Mouse (Mus musculus) spleen, adult 2 months (tissue): ENCODE measurements around the gene Rassf5. TPM values are rescaled to one million over a fixed set of nuclear protein-coding genes. Genes with fewer than 3 reads are reported as not detected.

Source experiments
- DNase-seq, 2 experiments: peaks; one replicate each; pipeline versions ENCODE4 v3.0.0 to v3.0.0-alpha.2; 2012 to 2021; ENCODE audit warnings: low spot score in 2 of 2, low read depth in 1 of 2
- H3K27ac ChIP-seq: fragments of 200-500 bp; 2 replicates; pipeline ENCODE4 v1.5.1; 2012; ENCODE audit warnings: low read length, inconsistent platforms; ENCODE audit not compliant: insufficient read depth
- H3K27me3 ChIP-seq: fragments of 200-500 bp; 2 replicates; pipeline ENCODE4 v1.6.1; 2012; ENCODE audit warnings: mild to moderate bottlenecking, moderate library complexity, low read length, inconsistent platforms; ENCODE audit not compliant: control insufficient read depth, insufficient read depth
- H3K36me3 ChIP-seq: fragments of 200-500 bp; 2 replicates; pipeline ENCODE4 v1.6.1; 2012; ENCODE audit warnings: mild to moderate bottlenecking, low read length, inconsistent platforms; ENCODE audit not compliant: control insufficient read depth, insufficient read depth
- H3K4me1 ChIP-seq: fragments of 200-500 bp; 2 replicates; pipeline ENCODE4 v1.6.1; 2011; ENCODE audit warnings: inconsistent platforms; ENCODE audit not compliant: control insufficient read depth, insufficient read depth, insufficient read length
- H3K4me3 ChIP-seq: fragments of 200-500 bp; 2 replicates; pipeline ENCODE4 v1.5.1; 2011; ENCODE audit warnings: mild to moderate bottlenecking, inconsistent platforms; ENCODE audit not compliant: insufficient read depth, insufficient read length; ENCODE audit errors: extremely low read depth
- CTCF ChIP-seq: fragments of 200-500 bp; IDR thresholded peaks from 2 replicates; pipeline ENCODE4 v1.5.1; 2011; ENCODE audit warnings: mild to moderate bottlenecking, inconsistent platforms; ENCODE audit not compliant: insufficient read depth, insufficient read length, insufficient replicate concordance; ENCODE audit errors: extremely low read depth
- POLR2A ChIP-seq: fragments of 200-500 bp; IDR thresholded peaks from 2 replicates; pipeline ENCODE4 v1.6.1; 2011; ENCODE audit warnings: low read depth, low read length, inconsistent platforms
- WGBS: fragments of 180-500 bp; shearing (Covaris S2); methylation state at CpG from one replicate; pipeline ENCODE4 v1.1.7; 2018; 5-methylcytosine and 5-hydroxymethylcytosine counted together
- polyA plus RNA-seq: library from polyadenylated mRNA; depleted of rRNA; stranded (reverse); fragments of >200 nt; gene quantifications from 2 replicates; pipeline ENCODE4 v1.2.3, GENCODE M21; 2012

Gene Rassf5
- polyA plus RNA-seq, 1 experiment = 40.4 TPM

- H3K27me3 ChIP-seq = no peaks in the 10 kb centered on the region
- 65% methylated on average over 8 of the region's 8 CpGs for WGBS
- no peak for TF ChIP-seq POLR2A
- no peak for TF ChIP-seq CTCF
- no peak overlapping the region for H3K4me3 ChIP-seq
- peaks cover 42% of the 10 kb centered on the region; the same call in 1 of the 2 replicates for H3K4me1 ChIP-seq
- no peak for DNase-seq
- H3K36me3 ChIP-seq = peaks cover 17% of the 10 kb centered on the region
- no peak overlapping the region for H3K27ac ChIP-seq
Measured at GRCm38 (mm10) chr1:131184956-131185660, 60.0 kb downstream of the Rassf5 start.

- Histone ChIP-seq H3K4me3 (no peak overlapping the region), H3K36me3 (peaks cover 24% of the 10 kb centered on the region), H3K27me3 (no peaks in the 10 kb centered on the region), H3K4me1 (peaks cover 35% of the 10 kb centered on the region; the same call in 1 of the 2 replicates), H3K27ac (peak overlapping the region; percentile 22; the same call in 1 of the 2 replicates)
- TF ChIP-seq CTCF (no peak), POLR2A (no peak)
- 41% methylated on average over 9 of the region's 9 CpGs for WGBS
- no peak for DNase-seq
Measured at GRCm38 (mm10) chr1:131184253-131184955, 60.7 kb downstream of the Rassf5 start.

GRCm38 (mm10) chr1:131183201-131183600, 61.9 kb downstream of the Rassf5 start:
- Histone ChIP-seq H3K36me3 (peaks cover 31% of the 10 kb centered on the region), H3K4me3 (no peak overlapping the region), H3K4me1 (peaks cover 23% of the 10 kb centered on the region; the same call in 1 of the 2 replicates), H3K27me3 (no peaks in the 10 kb centered on the region), H3K27ac (no peak overlapping the region; the same call in 1 of the 2 replicates)
- no peak for DNase-seq
- TF ChIP-seq POLR2A = no peak
- no peak for TF ChIP-seq CTCF
- WGBS = 37% methylated on average over 7 of the region's 7 CpGs

GRCm38 (mm10) chr1:131181642-131182527, 63.2 kb downstream of the Rassf5 start:
- H3K36me3 ChIP-seq = peaks cover 40% of the 10 kb centered on the region
- H3K4me3 ChIP-seq = no peak overlapping the region
- DNase-seq = peak; percentile 68 to 83
- 65% methylated on average over 9 of the region's 9 CpGs for WGBS
- peaks cover 19% of the 10 kb centered on the region; the same call in 1 of the 2 replicates for H3K4me1 ChIP-seq
- peak; percentile 92 for TF ChIP-seq CTCF
- no peak for TF ChIP-seq POLR2A
- H3K27me3 ChIP-seq = no peaks in the 10 kb centered on the region
- H3K27ac ChIP-seq = no peak overlapping the region

- H3K4me3 ChIP-seq = no peak overlapping the region
- 94% methylated on average over 7 of the region's 7 CpGs for WGBS
- no peak for DNase-seq
- no peaks in the 10 kb centered on the region for H3K27me3 ChIP-seq
- peaks cover 19% of the 10 kb centered on the region; the same call in 1 of the 2 replicates for H3K4me1 ChIP-seq
- no peak overlapping the region for H3K27ac ChIP-seq
- H3K36me3 ChIP-seq = peaks cover 49% of the 10 kb centered on the region
- TF ChIP-seq POLR2A (no peak), CTCF (no peak)
Measured at GRCm38 (mm10) chr1:131180386-131180785, 64.7 kb downstream of the Rassf5 start.

- H3K4me1 ChIP-seq = peaks cover 5% of the 10 kb centered on the region; the same call in 1 of the 2 replicates
- 78% methylated on average over 5 of the region's 5 CpGs for WGBS
- no peak overlapping the region for H3K27ac ChIP-seq
- no peaks in the 10 kb centered on the region for H3K27me3 ChIP-seq
- peaks cover 55% of the 10 kb centered on the region for H3K36me3 ChIP-seq
- no peak for TF ChIP-seq POLR2A
- no peak for TF ChIP-seq CTCF
- no peak for DNase-seq
- no peak overlapping the region for H3K4me3 ChIP-seq
Measured at GRCm38 (mm10) chr1:131178083-131178482, 67.0 kb downstream of the Rassf5 start.
